In the genomic region with DNA sequence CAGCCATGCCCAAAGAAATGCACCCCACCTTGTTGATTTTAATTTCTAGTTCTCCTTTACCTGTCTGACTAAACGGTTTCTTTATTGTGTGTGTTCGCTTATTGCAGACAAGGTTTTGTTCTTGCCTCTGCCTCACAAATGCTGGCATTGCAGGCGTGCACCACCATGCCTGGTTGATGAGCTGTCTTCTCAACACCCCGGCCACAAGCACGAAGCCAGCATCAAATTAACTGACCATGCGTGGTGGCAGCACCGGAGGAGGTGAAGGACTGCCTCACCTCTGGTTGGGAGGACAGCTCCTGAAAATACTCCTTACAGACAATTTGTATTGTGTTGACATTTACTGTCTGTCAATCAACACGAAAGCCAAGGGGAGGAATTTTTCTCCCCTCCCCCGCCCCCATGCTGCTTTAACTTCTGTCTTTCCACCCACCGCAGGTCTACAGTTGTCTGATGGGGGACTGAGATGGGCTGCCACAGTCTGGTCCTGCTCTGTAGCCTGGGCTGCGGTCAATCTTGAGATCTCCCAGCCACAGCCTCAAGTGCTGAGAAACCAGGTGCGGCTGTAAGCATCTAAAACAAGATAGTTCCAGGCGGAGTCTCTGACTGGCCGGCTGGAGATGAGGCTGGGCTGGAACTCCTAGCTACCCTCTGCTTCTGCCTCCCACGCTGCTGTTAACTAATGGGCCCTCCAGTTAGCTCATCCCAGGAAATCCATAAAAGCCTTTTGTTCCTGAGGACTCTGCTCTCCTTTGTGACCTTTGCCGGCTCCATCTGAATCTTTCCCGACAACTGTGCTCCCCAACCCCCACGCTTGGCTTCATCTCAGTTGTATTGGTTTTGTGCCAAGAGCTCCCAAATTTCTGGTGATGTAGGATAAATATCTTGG, we compare ENCODE assay signal across 8 mouse cellular contexts. TPM values are rescaled to one million over a fixed set of nuclear protein-coding genes. Genes with fewer than 3 reads are reported as not detected.
DNase-seq lines count a peak whose midpoint lies in the region; ATAC-seq and TF ChIP-seq lines count a peak whose summit lies in the region.

A gene (minus strand): TSS at position 538 of the 889 bp plus-strand sequence.

- peak within 1 kb of the TSS; percentile 74 for H3K4me2 ChIP-seq in kidney, embryonic 16.5 days (replicated peaks; ENCODE audit: low read depth, low read length)
- H3K4me2 ChIP-seq in forebrain, postnatal 0 days (ENCODE audit: low read depth), result peak within 1 kb of the TSS; percentile 70
- peak within 1 kb of the TSS; percentile 95 for H3K4me2 ChIP-seq in hindbrain, embryonic 13.5 days
- peak within 1 kb of the TSS; percentile 89 for H3K4me2 ChIP-seq in liver, embryonic 11.5 days
- H3K4me2 ChIP-seq in stomach, embryonic 14.5 days (replicated peaks; ENCODE audit: low read depth, low read length), result peak within 1 kb of the TSS; percentile 39

- no peaks in the 10 kb centered on the region for H3K27me3 ChIP-seq in kidney, embryonic 16.5 days (ENCODE audit: insufficient read depth, low read length)
- H3K27me3 ChIP-seq in forebrain, postnatal 0 days (ENCODE audit: insufficient read depth, low read length), result no peaks in the 10 kb centered on the region
- H3K27me3 ChIP-seq in hindbrain, embryonic 13.5 days, result no peaks in the 10 kb centered on the region
- H3K27me3 ChIP-seq in liver, embryonic 11.5 days (replicated peaks; ENCODE audit: control insufficient read depth, insufficient read depth, low read length), result no peaks in the 10 kb centered on the region
- H3K27me3 ChIP-seq in stomach, embryonic 14.5 days (ENCODE audit: control insufficient read depth, insufficient read depth, low read length), result no peaks in the 10 kb centered on the region

- no peak for TF ChIP-seq CTCF in forebrain, postnatal 0 days (IDR thresholded peaks at IDR 0.05; ENCODE audit: low read depth)

- 27% methylated on average over 18 of the region's 18 CpGs for WGBS in kidney, embryonic 16.5 days
- WGBS in forebrain, postnatal 0 days, result 43% methylated on average over 18 of the region's 18 CpGs
- 30% methylated on average over 18 of the region's 18 CpGs for WGBS in hindbrain, embryonic 13.5 days
- WGBS in liver, embryonic 11.5 days, result 46% methylated on average over 18 of the region's 18 CpGs
- 33% methylated on average over 18 of the region's 18 CpGs for WGBS in stomach, embryonic 14.5 days

- peaks cover 35% of the 10 kb centered on the region for H3K4me1 ChIP-seq in kidney, embryonic 16.5 days (ENCODE audit: insufficient read depth, low read length)
- 0 out of 2 replicates have a peak, but pooled peaks cover 4% of the 10 kb centered on the region for H3K4me1 ChIP-seq in forebrain, postnatal 0 days (ENCODE audit: insufficient read depth)
- H3K4me1 ChIP-seq in hindbrain, embryonic 13.5 days (replicated peaks), result peaks cover 37% of the 10 kb centered on the region
- H3K4me1 ChIP-seq in liver, embryonic 11.5 days (replicated peaks; ENCODE audit: control insufficient read depth, insufficient read depth, low read length), result peaks cover 31% of the 10 kb centered on the region
- H3K4me1 ChIP-seq in stomach, embryonic 14.5 days (ENCODE audit: control insufficient read depth, insufficient read depth, low read length), result peaks cover 28% of the 10 kb centered on the region

- H3K36me3 ChIP-seq in kidney, embryonic 16.5 days (ENCODE audit: insufficient read depth, low read length), result peaks cover 25% of the 10 kb centered on the region
- H3K36me3 ChIP-seq in forebrain, postnatal 0 days (ENCODE audit: insufficient read depth), result peaks cover 17% of the 10 kb centered on the region
- peaks cover 24% of the 10 kb centered on the region for H3K36me3 ChIP-seq in hindbrain, embryonic 13.5 days
- H3K36me3 ChIP-seq in liver, embryonic 11.5 days (ENCODE audit: control insufficient read depth, insufficient read depth, low read length), result peaks cover 26% of the 10 kb centered on the region
- peaks cover 27% of the 10 kb centered on the region for H3K36me3 ChIP-seq in stomach, embryonic 14.5 days (ENCODE audit: control insufficient read depth, insufficient read depth, low read length)

- H3K9ac ChIP-seq in kidney, embryonic 16.5 days (replicated peaks; ENCODE audit: low read length), result peak within 1 kb of the TSS; percentile 95
- peak within 1 kb of the TSS; percentile 85 for H3K9ac ChIP-seq in forebrain, postnatal 0 days
- H3K9ac ChIP-seq in hindbrain, embryonic 13.5 days, result peak within 1 kb of the TSS; percentile 95
- H3K9ac ChIP-seq in liver, embryonic 11.5 days (ENCODE audit: low read depth, low read length), result peak within 1 kb of the TSS; percentile 91; the same call in 1 of the 2 replicates
- H3K9ac ChIP-seq in stomach, embryonic 14.5 days (replicated peaks; ENCODE audit: low read depth, low read length), result no peak within 1 kb of the TSS

- ATAC-seq in kidney, embryonic 16.5 days (ENCODE audit: low FRiP score, low TSS enrichment), result no peak
- no peak for ATAC-seq in forebrain, postnatal 0 days
- no peak for ATAC-seq in hindbrain, embryonic 13.5 days (ENCODE audit: low FRiP score)
- ATAC-seq in liver, embryonic 11.5 days (replicated peaks; ENCODE audit: low FRiP score), result no peak
- ATAC-seq in stomach, embryonic 14.5 days (ENCODE audit: insufficient number of reproducible peaks, insufficient read depth, low FRiP score, low read depth), result no peak

- H3K27ac ChIP-seq in kidney, embryonic 16.5 days (ENCODE audit: low read length), result peak within 1 kb of the TSS; percentile 79
- peak within 1 kb of the TSS; percentile 91 for H3K27ac ChIP-seq in forebrain, postnatal 0 days (ENCODE audit: low read depth, low read length)
- peak within 1 kb of the TSS; percentile 92 for H3K27ac ChIP-seq in hindbrain, embryonic 13.5 days
- H3K27ac ChIP-seq in liver, embryonic 11.5 days (ENCODE audit: low read depth, low read length), result peak within 1 kb of the TSS; percentile 69
- peak within 1 kb of the TSS; percentile 66 for H3K27ac ChIP-seq in stomach, embryonic 14.5 days (ENCODE audit: low read length)

- H3K4me3 ChIP-seq in kidney, embryonic 16.5 days (ENCODE audit: low read length), result peak within 1 kb of the TSS; percentile 98
- peak within 1 kb of the TSS; percentile 73 for H3K4me3 ChIP-seq in forebrain, postnatal 0 days (ENCODE audit: low read depth, low read length)
- H3K4me3 ChIP-seq in hindbrain, embryonic 13.5 days, result peak within 1 kb of the TSS; percentile 81
- H3K4me3 ChIP-seq in liver, embryonic 11.5 days (ENCODE audit: low read depth, low read length), result peak within 1 kb of the TSS; percentile 75
- peak within 1 kb of the TSS; percentile 83 for H3K4me3 ChIP-seq in stomach, embryonic 14.5 days (ENCODE audit: low read depth, low read length)

- no peak for DNase-seq in kidney, postnatal 14 days
- DNase-seq in adrenal gland, postnatal 14 days, result no peak
- DNase-seq in forebrain, postnatal 0 days, result no peak
- DNase-seq in liver, embryonic 11.5 days (ENCODE audit: low spot score), result no peak
- no peak for DNase-seq in frontal cortex, postnatal 25 days (ENCODE audit: low spot score in 2 of 2)

- H3K9me3 ChIP-seq in kidney, embryonic 16.5 days (ENCODE audit: low read length), result no peaks in the 10 kb centered on the region
- H3K9me3 ChIP-seq in forebrain, postnatal 0 days (ENCODE audit: low read length), result no peaks in the 10 kb centered on the region
- no peaks in the 10 kb centered on the region for H3K9me3 ChIP-seq in hindbrain, embryonic 13.5 days
- no peaks in the 10 kb centered on the region for H3K9me3 ChIP-seq in liver, embryonic 11.5 days (ENCODE audit: control insufficient read depth, low read length)
- no peaks in the 10 kb centered on the region for H3K9me3 ChIP-seq in stomach, embryonic 14.5 days (ENCODE audit: control insufficient read depth, low read depth, low read length)

RNA-seq across cellular contexts. Expression of the gene that starts here (rescaled TPM):
- polyA plus RNA-seq in kidney, embryonic 16.5 days (2015; fragmentation: Nextera tagmentation; extraction: Ambion mirVana), result 825 and 828 TPM in 2 replicates
- 864 and 1,045 TPM in 2 replicates for total RNA-seq in adrenal gland, postnatal 14 days (2021)
- 1,348 and 1,517 TPM in 2 replicates for total RNA-seq in forebrain, postnatal 0 days (2014; rRNA removed)
- 502 and 620 TPM in 2 replicates for polyA plus RNA-seq in forebrain, postnatal 0 days (2015; fragmentation: Nextera tagmentation; extraction: Ambion mirVana)
- 565 and 583 TPM in 2 replicates for polyA plus RNA-seq in hindbrain, embryonic 13.5 days (2015; fragmentation: Nextera tagmentation; extraction: Ambion mirVana)
- polyA plus RNA-seq in liver, embryonic 11.5 days (2014; fragmentation: Nextera tagmentation; extraction: Ambion mirVana), result 1,138 and 1,235 TPM in 2 replicates
- 1,169 and 1,246 TPM in 2 replicates for polyA plus RNA-seq in stomach, embryonic 14.5 days (2014; fragmentation: Nextera tagmentation; extraction: Ambion mirVana)

Comparison
In these comparisons a context has a peak if more than half of its experiments do, and no peak if none do; other contexts are left out.
1. H3K4me2 ChIP-seq: peak in every context shown above with its lines; median percentile 95 in hindbrain, embryonic 13.5 days; 89 in liver, embryonic 11.5 days; 74 in kidney, embryonic 16.5 days; 70 in forebrain, postnatal 0 days; 39 in stomach, embryonic 14.5 days.